Mouse (Mus musculus): ENCODE results near the gene Prmt2. TPM values are rescaled to one million over a fixed set of nuclear protein-coding genes. Genes with fewer than 3 reads are reported as not detected.

Prmt2 gene
- polyA plus RNA-seq, 1 experiment from 2014 or later, result 28.0 TPM

DNA sequence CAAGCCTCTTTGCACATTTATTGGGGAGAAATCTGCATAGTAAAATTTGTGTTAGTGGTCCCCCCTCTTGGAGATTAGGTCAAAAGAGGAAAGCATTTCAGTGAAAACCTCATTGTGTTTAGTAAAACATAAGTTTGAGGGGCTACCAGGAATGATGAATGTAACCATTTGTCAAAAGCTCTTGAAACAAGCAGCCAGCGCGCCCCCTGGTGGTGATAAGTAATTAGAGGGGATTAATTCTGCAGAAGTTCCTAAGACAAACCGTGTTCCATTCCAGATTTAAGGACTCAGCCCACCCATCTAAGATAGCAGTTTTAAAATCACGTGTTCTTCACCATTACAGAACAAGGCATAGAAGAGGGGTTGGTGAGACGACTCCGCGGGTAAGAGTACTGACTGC lies 35.7 kb downstream of the Prmt2 start:
- no peaks in the 10 kb centered on the region for H3K36me3 ChIP-seq (ENCODE audit: control insufficient read depth, insufficient read depth, low read length)
- no peaks in the 10 kb centered on the region for H3K4me1 ChIP-seq (replicated peaks; ENCODE audit: control insufficient read depth, insufficient read depth)
- H3K27ac ChIP-seq (replicated peaks), result no peak overlapping the region
- H3K9ac ChIP-seq (ENCODE audit: low read length), result no peak overlapping the region
- H3K9me3 ChIP-seq (ENCODE audit: control insufficient read depth, low read length), result no peaks in the 10 kb centered on the region
- DNase-seq (ENCODE audit: low spot score) (peak; percentile 76), ATAC-seq (ENCODE audit: low FRiP score, low TSS enrichment) (no peak)
- 22% methylated on average over 7 of the region's 7 CpGs for WGBS
- TF ChIP-seq EP300 (optimal IDR thresholded peaks at IDR 0.05) (no peak), CTCF (IDR thresholded peaks at IDR 0.05; ENCODE audit: low read depth) (peak; percentile 81)
- no peak overlapping the region for H3K4me3 ChIP-seq (ENCODE audit: low read depth, low read length)
- no peak overlapping the region for H3K4me2 ChIP-seq (replicated peaks; ENCODE audit: low read depth)
- H3K27me3 ChIP-seq (ENCODE audit: control insufficient read depth, insufficient read depth, low read length), result no peaks in the 10 kb centered on the region

- no peak for ATAC-seq (ENCODE audit: low FRiP score, low TSS enrichment)
- WGBS, result 82% methylated on average over 3 of the region's 3 CpGs
- no peaks in the 10 kb centered on the region for H3K27me3 ChIP-seq (ENCODE audit: control insufficient read depth, insufficient read depth, low read length)
- no peaks in the 10 kb centered on the region for H3K4me1 ChIP-seq (replicated peaks; ENCODE audit: control insufficient read depth, insufficient read depth)
- H3K9ac ChIP-seq (ENCODE audit: low read length), result no peak overlapping the region
- no peak overlapping the region for H3K27ac ChIP-seq (replicated peaks)
- H3K36me3 ChIP-seq (ENCODE audit: control insufficient read depth, insufficient read depth, low read length), result no peaks in the 10 kb centered on the region
- DNase-seq (ENCODE audit: low spot score), result no peak
- no peak overlapping the region for H3K4me3 ChIP-seq (ENCODE audit: low read depth, low read length)
- TF ChIP-seq CTCF (IDR thresholded peaks at IDR 0.05; ENCODE audit: low read depth), result no peak
- TF ChIP-seq EP300 (optimal IDR thresholded peaks at IDR 0.05), result no peak
- H3K4me2 ChIP-seq (replicated peaks; ENCODE audit: low read depth), result no peak overlapping the region
- H3K9me3 ChIP-seq (ENCODE audit: control insufficient read depth, low read length), result no peaks in the 10 kb centered on the region
Observed at GRCm38 (mm10) chr10:76201416-76201815, 36.2 kb downstream of the Prmt2 start.

GRCm38 (mm10) chr10:76188010-76188409 lies 49.7 kb downstream of the Prmt2 start:
- no peak overlapping the region for H3K4me3 ChIP-seq (ENCODE audit: low read depth, low read length)
- no peak for ATAC-seq (ENCODE audit: low FRiP score, low TSS enrichment)
- 89% methylated on average over 1 of the region's 1 CpGs for WGBS
- TF ChIP-seq CTCF (IDR thresholded peaks at IDR 0.05; ENCODE audit: low read depth) (no peak), EP300 (optimal IDR thresholded peaks at IDR 0.05) (no peak)
- no peaks in the 10 kb centered on the region for H3K27me3 ChIP-seq (ENCODE audit: control insufficient read depth, insufficient read depth, low read length)
- H3K4me1 ChIP-seq (replicated peaks; ENCODE audit: control insufficient read depth, insufficient read depth), result no peaks in the 10 kb centered on the region
- DNase-seq (ENCODE audit: low spot score), result no peak
- no peaks in the 10 kb centered on the region for H3K9me3 ChIP-seq (ENCODE audit: control insufficient read depth, low read length)
- H3K27ac ChIP-seq (replicated peaks), result no peak overlapping the region
- no peak overlapping the region for H3K4me2 ChIP-seq (replicated peaks; ENCODE audit: low read depth)
- no peaks in the 10 kb centered on the region for H3K36me3 ChIP-seq (ENCODE audit: control insufficient read depth, insufficient read depth, low read length)
- no peak overlapping the region for H3K9ac ChIP-seq (ENCODE audit: low read length)

GRCm38 (mm10) chr10:76185216-76185615 lies 52.4 kb downstream of the Prmt2 start:
- Histone ChIP-seq H3K4me1 (replicated peaks; ENCODE audit: control insufficient read depth, insufficient read depth) (no peaks in the 10 kb centered on the region), H3K27ac (replicated peaks) (no peak overlapping the region), H3K4me2 (replicated peaks; ENCODE audit: low read depth) (no peak overlapping the region), H3K4me3 (ENCODE audit: low read depth, low read length) (no peak overlapping the region), H3K36me3 (ENCODE audit: control insufficient read depth, insufficient read depth, low read length) (no peaks in the 10 kb centered on the region), H3K27me3 (ENCODE audit: control insufficient read depth, insufficient read depth, low read length) (no peaks in the 10 kb centered on the region), H3K9ac (ENCODE audit: low read length) (no peak overlapping the region), H3K9me3 (ENCODE audit: control insufficient read depth, low read length) (no peaks in the 10 kb centered on the region)
- 67% methylated on average over 4 of the region's 4 CpGs for WGBS
- ATAC-seq (ENCODE audit: low FRiP score, low TSS enrichment) (no peak), DNase-seq (ENCODE audit: low spot score) (no peak)
- no peak for TF ChIP-seq CTCF (IDR thresholded peaks at IDR 0.05; ENCODE audit: low read depth)
- no peak for TF ChIP-seq EP300 (optimal IDR thresholded peaks at IDR 0.05)

DNA sequence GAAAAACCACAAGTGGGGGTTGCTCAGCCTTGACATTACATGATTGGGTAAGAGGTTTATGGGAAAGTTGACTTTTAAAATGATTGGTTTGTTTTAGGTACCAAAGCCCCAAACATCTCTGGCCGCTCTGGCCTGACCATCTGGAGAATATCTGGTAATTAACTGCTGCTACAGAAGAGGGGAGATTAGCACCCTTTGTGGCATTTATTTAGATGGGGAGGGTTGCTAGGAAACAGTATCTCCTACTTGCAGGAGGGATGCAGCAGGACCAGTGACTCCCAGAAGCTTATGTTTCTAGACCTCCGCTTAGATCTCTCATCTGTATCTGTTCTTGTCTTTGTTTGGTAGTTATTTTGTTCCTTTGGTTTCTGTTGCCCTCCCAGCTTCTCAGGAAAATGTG lies 62.8 kb downstream of the Prmt2 start:
- no peak for TF ChIP-seq EP300 (optimal IDR thresholded peaks at IDR 0.05)
- Histone ChIP-seq H3K4me3 (ENCODE audit: low read depth, low read length) (no peak overlapping the region), H3K36me3 (ENCODE audit: control insufficient read depth, insufficient read depth, low read length) (no peaks in the 10 kb centered on the region), H3K27me3 (ENCODE audit: control insufficient read depth, insufficient read depth, low read length) (no peaks in the 10 kb centered on the region), H3K9ac (ENCODE audit: low read length) (no peak overlapping the region), H3K4me2 (replicated peaks; ENCODE audit: low read depth) (no peak overlapping the region), H3K9me3 (ENCODE audit: control insufficient read depth, low read length) (no peaks in the 10 kb centered on the region), H3K4me1 (replicated peaks; ENCODE audit: control insufficient read depth, insufficient read depth) (no peaks in the 10 kb centered on the region), H3K27ac (replicated peaks) (no peak overlapping the region)
- DNase-seq (ENCODE audit: low spot score), result no peak
- 35% methylated on average over 2 of the region's 2 CpGs for WGBS
- no peak for ATAC-seq (ENCODE audit: low FRiP score, low TSS enrichment)

DNA sequence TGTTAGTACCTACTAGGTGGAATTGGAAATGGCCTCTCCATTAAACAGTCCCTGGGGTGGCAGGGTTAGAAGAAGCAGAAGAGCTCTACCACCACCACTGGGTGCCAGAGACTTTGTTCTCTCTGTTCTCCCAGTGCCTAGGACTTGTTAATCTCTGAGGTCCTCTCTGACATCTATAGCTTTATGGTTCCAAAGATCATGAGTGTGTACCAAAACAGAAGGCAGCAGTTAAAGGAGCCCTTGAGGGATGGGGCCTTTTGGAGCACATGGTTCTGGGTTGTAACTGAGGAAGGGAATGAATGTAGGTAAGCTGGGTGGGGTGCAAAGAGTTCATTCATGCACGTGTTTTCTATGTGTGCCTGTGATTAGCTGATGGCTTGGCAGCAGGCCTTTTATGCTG lies 79.7 kb downstream of the Prmt2 start:
- Histone ChIP-seq H3K27me3 (ENCODE audit: control insufficient read depth, insufficient read depth, low read length) (no peaks in the 10 kb centered on the region), H3K4me2 (replicated peaks; ENCODE audit: low read depth) (no peak overlapping the region), H3K9ac (ENCODE audit: low read length) (no peak overlapping the region), H3K9me3 (ENCODE audit: control insufficient read depth, low read length) (no peaks in the 10 kb centered on the region), H3K4me1 (replicated peaks; ENCODE audit: control insufficient read depth, insufficient read depth) (no peaks in the 10 kb centered on the region), H3K27ac (replicated peaks) (no peak overlapping the region), H3K36me3 (ENCODE audit: control insufficient read depth, insufficient read depth, low read length) (no peaks in the 10 kb centered on the region), H3K4me3 (ENCODE audit: low read depth, low read length) (no peak overlapping the region)
- DNase-seq (ENCODE audit: low spot score) (no peak), ATAC-seq (ENCODE audit: low FRiP score, low TSS enrichment) (no peak)
- TF ChIP-seq EP300 (optimal IDR thresholded peaks at IDR 0.05), result no peak
- TF ChIP-seq CTCF (IDR thresholded peaks at IDR 0.05; ENCODE audit: low read depth), result no peak
- WGBS, result 33% methylated on average over 1 of the region's 1 CpGs

All from stomach, postnatal 0 days (tissue).